Mouse (Mus musculus) stomach, postnatal 0 days (tissue): Measurements from ENCODE around the gene Clcn2.

Experiments
- CTCF ChIP-seq: IDR thresholded peaks from 2 replicates; pipeline ENCODE4 v1.5.1; 2016; ENCODE audit warnings: antibody characterized with exemption, low read depth, mild to moderate bottlenecking, moderate library complexity
- EP300 ChIP-seq: optimal IDR thresholded peaks from 2 replicates; pipeline ENCODE3; 2016; ENCODE audit warnings: antibody characterized with exemption

- no peak for TF ChIP-seq EP300
- TF ChIP-seq CTCF = no peak
Observed at GRCm38 (mm10) chr16:20675213-20675612, 42.3 kb downstream of the Clcn2 start.
